Mouse (Mus musculus) midbrain, embryonic 11.5 days (tissue): ENCODE measurements around the gene Ppp1r2. TPM values are rescaled to one million over a fixed set of nuclear protein-coding genes. Genes with fewer than 3 reads are reported as not detected.

Source experiments
- ATAC-seq: fragments of 200-750 bp; cut with Nextera tagmentation; 2 replicates; pipeline ENCODE4 v1.8.0; 2017; ENCODE audit warnings: moderate TSS enrichment, moderate library complexity; ENCODE audit not compliant: low FRiP score
- DNase-seq: peaks from one replicate; pipeline ENCODE4 v3.0.0; 2015; ENCODE audit warnings: low spot score; ENCODE audit errors: missing footprints
- H3K27ac ChIP-seq: fragments of 300-500 bp; sonication (generic); 2 replicates; pipeline ENCODE4 v1.5.1; 2014; ENCODE audit warnings: low read depth, low read length
- H3K27me3 ChIP-seq: fragments of 300-500 bp; sonication (generic); 2 replicates; pipeline ENCODE4 v1.6.1; 2014; ENCODE audit warnings: mild to moderate bottlenecking, low read length, moderate library complexity, mixed read lengths; ENCODE audit not compliant: control insufficient read depth, insufficient read depth
- H3K36me3 ChIP-seq: fragments of 300-500 bp; sonication (generic); 2 replicates; pipeline ENCODE4 v1.6.1; 2014; ENCODE audit warnings: mild to moderate bottlenecking, low read length, moderate library complexity, mixed read lengths; ENCODE audit not compliant: control insufficient read depth, insufficient read depth
- H3K4me1 ChIP-seq: fragments of 300-500 bp; sonication (generic); 2 replicates; pipeline ENCODE4 v1.6.1; 2014; ENCODE audit warnings: low read length; ENCODE audit not compliant: control insufficient read depth, insufficient read depth
- H3K4me2 ChIP-seq: fragments of 300-500 bp; sonication (generic); 2 replicates; pipeline ENCODE4 v1.6.1; 2014; ENCODE audit warnings: mild to moderate bottlenecking, moderate library complexity
- H3K4me3 ChIP-seq: fragments of 300-500 bp; sonication (generic); 2 replicates; pipeline ENCODE4 v1.5.1; 2014; ENCODE audit warnings: low read depth, low read length
- H3K9ac ChIP-seq: fragments of 300-500 bp; sonication (generic); 2 replicates; pipeline ENCODE4 v1.6.1; 2014; ENCODE audit warnings: low read length
- H3K9me3 ChIP-seq: fragments of 300-500 bp; sonication (generic); 2 replicates; pipeline ENCODE4 v1.6.1; 2016; ENCODE audit warnings: low read length; ENCODE audit not compliant: control insufficient read depth
- WGBS: fragments of 180-500 bp; shearing (Covaris S2); extraction: QIAGEN DNeasy Blood & Tissue Kit; methylation state at CpG from one replicate; pipeline ENCODE4 v1.1.7; 2014; 5-methylcytosine and 5-hydroxymethylcytosine counted together
- polyA plus RNA-seq: library from polyadenylated mRNA; unstranded; fragments of >200 nt; fragmentation: Nextera tagmentation; extraction: Ambion mirVana; gene quantifications from 2 replicates; pipeline ENCODE4 v1.2.1, GENCODE M21; 2014

The Ppp1r2 gene
- polyA plus RNA-seq, 1 experiment from 2014 or later, result 109 TPM

DNA sequence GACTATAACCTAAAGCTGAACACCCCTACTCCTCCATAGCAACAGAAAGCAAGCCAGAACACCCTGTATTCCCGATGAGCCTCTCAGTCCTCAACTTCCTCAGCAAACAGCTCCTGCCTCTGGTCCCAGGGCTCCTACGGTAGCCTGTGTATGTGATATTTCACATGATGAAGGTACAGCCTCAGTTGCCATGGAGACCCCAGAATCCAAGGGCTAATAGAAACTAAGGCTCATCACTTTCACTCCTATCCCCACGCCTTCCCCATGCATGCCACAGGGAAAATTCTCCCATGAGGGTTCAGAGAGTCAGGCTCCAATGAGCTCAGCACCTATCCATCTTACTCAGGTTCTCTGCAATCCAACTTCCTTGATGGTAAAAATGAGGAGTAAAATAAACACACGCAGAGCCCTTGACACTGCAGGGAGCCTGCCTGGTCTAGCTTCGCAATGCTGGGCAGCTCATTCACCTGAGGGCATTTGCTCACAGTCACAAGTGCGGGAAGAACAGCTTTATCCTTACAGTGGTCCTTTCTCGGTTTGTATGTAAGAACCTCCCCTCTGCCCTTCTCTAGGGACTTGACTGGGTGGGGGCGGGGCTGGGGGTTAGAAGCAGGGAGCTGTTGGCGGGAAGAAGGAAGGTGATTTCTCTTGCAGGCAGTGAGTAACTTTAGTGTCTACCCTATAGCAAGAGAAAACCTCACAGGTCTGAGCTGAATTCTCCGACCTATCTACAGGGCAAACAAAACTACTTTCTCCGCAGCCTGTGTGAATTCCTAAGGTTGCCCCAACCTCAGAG lies 24.3 kb upstream of the Ppp1r2 start:
- H3K4me3 ChIP-seq, result no peak overlapping the region
- H3K9me3 ChIP-seq, result no peaks in the 10 kb centered on the region
- DNase-seq (no peak), ATAC-seq (no peak)
- 42% methylated on average over 11 of the region's 11 CpGs for WGBS
- peak overlapping the region; percentile 3; the same call in 1 of the 2 replicates for H3K9ac ChIP-seq
- no peaks in the 10 kb centered on the region for H3K27me3 ChIP-seq
- no peaks in the 10 kb centered on the region for H3K36me3 ChIP-seq
- peaks cover 20% of the 10 kb centered on the region for H3K4me1 ChIP-seq
- H3K4me2 ChIP-seq, result no peak overlapping the region
- no peak overlapping the region; the same call in 1 of the 2 replicates for H3K27ac ChIP-seq

DNA sequence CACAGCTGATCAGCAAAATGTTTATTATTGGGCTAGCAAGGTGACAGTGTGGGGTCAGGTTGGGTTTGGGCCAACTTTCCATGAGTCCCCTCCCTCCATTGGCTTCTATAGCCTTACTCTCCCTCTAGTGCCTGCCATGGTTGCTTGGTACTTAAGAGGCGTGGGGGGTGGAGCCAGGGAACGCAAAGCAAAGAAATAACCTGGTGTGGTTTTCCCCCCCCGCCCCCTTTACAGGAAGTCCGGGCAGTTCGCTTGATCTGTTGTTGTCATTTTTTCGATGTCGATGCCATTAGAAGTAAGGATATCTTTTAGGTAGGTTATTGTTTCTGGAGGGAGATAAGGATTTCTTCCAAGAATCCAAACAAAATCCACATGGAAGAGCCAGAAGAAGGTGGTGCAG lies 22.0 kb upstream of the Ppp1r2 start:
- Histone ChIP-seq H3K4me2 (no peak overlapping the region), H3K9ac (no peak overlapping the region), H3K27me3 (no peaks in the 10 kb centered on the region), H3K36me3 (no peaks in the 10 kb centered on the region), H3K27ac (no peak overlapping the region), H3K4me1 (peaks cover 20% of the 10 kb centered on the region), H3K9me3 (no peaks in the 10 kb centered on the region), H3K4me3 (no peak overlapping the region)
- ATAC-seq, result no peak
- no peak for DNase-seq
- 93% methylated on average over 7 of the region's 7 CpGs for WGBS

DNA sequence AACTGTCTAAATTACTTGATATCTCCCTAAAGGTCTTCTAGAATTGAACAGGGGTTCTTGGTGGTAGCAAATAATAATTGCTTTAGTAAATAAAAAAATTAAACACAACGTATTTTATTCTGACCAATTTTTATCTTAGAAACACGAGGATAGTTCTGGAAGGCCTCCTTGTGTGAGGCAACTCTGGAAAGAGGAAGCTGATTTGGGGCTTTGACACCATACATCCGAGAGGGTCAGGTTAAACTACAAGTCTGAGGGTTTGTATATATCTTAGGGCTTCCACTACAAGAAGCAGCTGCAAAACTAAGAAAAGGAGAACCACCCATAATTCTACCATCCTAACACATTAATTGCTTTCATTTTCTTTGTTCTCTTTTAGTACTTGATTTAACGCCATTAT lies 18.7 kb upstream of the Ppp1r2 start:
- Histone ChIP-seq H3K4me1 (no peaks in the 10 kb centered on the region), H3K4me2 (no peak overlapping the region), H3K36me3 (no peaks in the 10 kb centered on the region), H3K27me3 (no peaks in the 10 kb centered on the region), H3K4me3 (no peak overlapping the region), H3K9ac (no peak overlapping the region), H3K9me3 (no peaks in the 10 kb centered on the region), H3K27ac (no peak overlapping the region)
- ATAC-seq, result no peak
- 84% methylated on average over 4 of the region's 4 CpGs for whole genome bisulfite sequencing
- no peak for DNase-seq

DNA sequence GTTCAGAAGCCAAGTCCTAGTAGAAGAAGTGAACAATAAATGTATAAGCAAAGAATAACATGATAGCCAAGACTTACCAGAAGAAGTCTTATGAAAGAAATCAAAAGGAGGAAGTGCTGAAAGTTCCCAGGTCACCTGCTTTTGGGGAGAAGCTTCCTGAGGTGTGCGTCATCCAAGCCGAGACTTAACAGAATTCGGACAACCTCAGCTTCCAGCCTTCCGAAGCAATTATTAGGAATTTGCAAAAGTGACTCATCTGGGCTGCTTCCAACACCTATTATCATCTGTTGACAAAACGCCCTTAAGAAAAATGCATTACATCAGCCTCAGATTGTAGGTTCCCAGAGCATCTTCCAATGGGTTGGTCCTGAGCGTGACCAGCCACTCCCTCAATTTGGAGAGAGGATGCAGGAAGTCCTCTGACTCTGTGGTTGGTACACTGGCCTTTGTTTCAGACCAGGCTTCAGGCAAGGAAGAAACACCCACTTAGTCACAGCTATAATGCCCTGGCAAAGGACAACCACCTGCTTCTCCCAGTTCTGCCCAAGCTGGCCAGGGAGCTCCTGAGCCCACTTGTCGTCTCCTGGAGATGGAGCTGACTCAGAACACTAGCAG lies 15.8 kb upstream of the Ppp1r2 start:
- H3K27ac ChIP-seq, result no peak overlapping the region
- no peaks in the 10 kb centered on the region for H3K27me3 ChIP-seq
- no peaks in the 10 kb centered on the region for H3K9me3 ChIP-seq
- H3K36me3 ChIP-seq, result no peaks in the 10 kb centered on the region
- no peak for ATAC-seq
- WGBS, result 79% methylated on average over 7 of the region's 7 CpGs
- no peak overlapping the region for H3K4me3 ChIP-seq
- no peaks in the 10 kb centered on the region for H3K4me1 ChIP-seq
- H3K9ac ChIP-seq, result no peak overlapping the region
- H3K4me2 ChIP-seq, result no peak overlapping the region
- DNase-seq, result no peak

DNA sequence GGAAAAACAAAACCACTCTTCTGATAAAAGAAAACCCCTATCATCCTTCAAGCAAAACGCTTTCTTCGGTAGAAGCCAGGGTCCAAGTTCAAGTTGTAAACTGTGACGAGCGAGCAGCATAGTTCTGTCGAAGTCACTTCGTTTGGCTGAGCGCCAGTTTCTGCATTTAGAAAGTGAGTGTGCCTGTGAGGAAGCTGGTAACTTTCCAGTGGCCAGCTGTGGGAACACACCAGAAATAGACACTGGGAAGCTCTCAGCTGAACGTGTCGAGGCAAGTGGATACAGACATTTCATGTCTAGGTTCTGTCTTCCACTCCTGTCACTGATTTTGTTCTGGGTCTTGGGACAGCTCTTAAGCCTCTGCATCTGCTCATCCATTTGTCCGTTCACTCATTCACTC lies 15.2 kb upstream of the Ppp1r2 start:
- no peak overlapping the region for H3K9ac ChIP-seq
- H3K9me3 ChIP-seq, result no peaks in the 10 kb centered on the region
- H3K4me3 ChIP-seq, result no peak overlapping the region
- no peak overlapping the region for H3K4me2 ChIP-seq
- DNase-seq (no peak), ATAC-seq (no peak)
- no peak overlapping the region for H3K27ac ChIP-seq
- no peaks in the 10 kb centered on the region for H3K36me3 ChIP-seq
- WGBS, result 88% methylated on average over 10 of the region's 10 CpGs
- H3K27me3 ChIP-seq, result no peaks in the 10 kb centered on the region
- H3K4me1 ChIP-seq, result no peaks in the 10 kb centered on the region

DNA sequence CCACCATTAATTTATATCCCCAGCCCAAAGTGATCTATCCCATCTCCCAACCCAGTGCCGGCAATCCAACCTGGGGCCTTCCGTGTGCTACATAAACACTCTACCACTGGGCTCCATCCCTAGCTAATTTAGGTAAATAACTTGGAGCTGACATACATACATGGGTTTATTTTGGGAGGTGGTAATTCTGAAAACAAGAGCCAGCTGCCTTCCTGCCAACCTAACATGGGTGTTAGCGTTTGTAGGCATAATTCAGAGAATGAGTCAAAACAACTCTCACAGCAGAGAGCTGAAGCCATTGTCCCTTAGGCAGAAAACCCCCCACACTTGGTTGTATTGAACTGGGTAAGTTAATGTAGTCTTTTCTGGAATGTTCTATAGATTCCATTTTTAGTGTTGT lies 12.6 kb upstream of the Ppp1r2 start:
- no peaks in the 10 kb centered on the region for H3K9me3 ChIP-seq
- H3K36me3 ChIP-seq, result no peaks in the 10 kb centered on the region
- no peak for ATAC-seq
- no peaks in the 10 kb centered on the region for H3K4me1 ChIP-seq
- no peak overlapping the region for H3K9ac ChIP-seq
- DNase-seq, result no peak
- H3K27me3 ChIP-seq, result no peaks in the 10 kb centered on the region
- no peak overlapping the region for H3K4me3 ChIP-seq
- 88% methylated on average over 3 of the region's 3 CpGs for WGBS
- H3K27ac ChIP-seq, result no peak overlapping the region
- no peak overlapping the region for H3K4me2 ChIP-seq

DNA sequence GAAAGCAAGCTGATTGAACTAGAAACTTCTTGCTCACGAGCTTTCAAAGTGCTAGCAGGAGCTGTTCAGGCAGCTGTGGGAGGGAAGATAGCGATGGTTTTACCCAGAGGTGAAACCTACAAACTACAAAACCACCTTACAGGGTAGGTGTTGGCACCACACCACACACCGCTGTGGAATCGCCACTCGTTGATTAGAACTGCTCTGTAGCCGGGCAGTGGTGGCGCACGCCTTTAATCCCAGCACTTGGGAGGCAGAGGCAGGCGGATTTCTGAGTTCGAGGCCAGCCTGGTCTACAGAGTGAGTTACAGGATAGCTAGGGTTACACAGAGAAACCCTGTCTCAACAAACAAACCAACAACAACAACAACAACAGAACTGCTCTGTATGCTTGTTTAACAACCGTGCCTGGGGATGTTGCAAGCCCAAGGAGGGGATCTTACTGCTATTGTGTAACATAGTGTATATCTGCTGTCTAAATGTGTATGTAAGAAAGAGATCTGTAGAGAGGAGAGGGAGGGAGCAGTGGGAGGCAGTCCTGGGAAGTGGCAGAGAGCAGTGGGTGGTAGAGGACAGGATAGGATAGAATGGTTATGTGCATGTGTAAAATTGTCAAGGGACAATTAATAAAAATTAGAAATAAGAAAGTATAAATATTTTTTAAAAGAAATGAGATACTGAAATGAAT lies 11.9 kb upstream of the Ppp1r2 start:
- H3K4me2 ChIP-seq, result no peak overlapping the region

DNA sequence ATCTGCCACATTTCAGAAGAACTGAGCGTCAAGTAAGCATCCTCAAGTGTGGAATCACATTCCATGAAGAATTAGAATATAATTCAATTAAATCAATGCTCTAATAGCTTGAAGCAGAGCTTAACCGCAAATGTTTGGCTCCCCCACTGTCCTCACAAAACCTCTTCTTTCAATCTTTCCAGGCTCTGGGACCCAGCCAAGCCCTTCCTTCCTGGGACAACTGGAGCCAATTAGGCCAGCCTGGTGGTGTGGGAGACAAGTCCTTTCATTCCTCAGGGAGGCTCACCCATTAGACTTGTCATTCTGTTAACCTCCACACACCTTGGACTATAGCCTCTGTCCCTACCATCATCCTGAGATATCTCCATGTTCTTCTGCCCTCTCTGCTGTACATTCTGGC lies 6.9 kb upstream of the Ppp1r2 start:
- no peak for DNase-seq
- ATAC-seq, result no peak
- no peak overlapping the region for H3K4me2 ChIP-seq
- H3K27ac ChIP-seq, result no peak overlapping the region
- H3K9me3 ChIP-seq, result no peaks in the 10 kb centered on the region
- H3K4me1 ChIP-seq, result no peaks in the 10 kb centered on the region
- H3K27me3 ChIP-seq, result no peaks in the 10 kb centered on the region
- 82% methylated on average over 2 of the region's 2 CpGs for WGBS
- no peak overlapping the region for H3K9ac ChIP-seq
- H3K4me3 ChIP-seq, result no peak overlapping the region
- no peaks in the 10 kb centered on the region for H3K36me3 ChIP-seq

More for the DNA sequence above, 11.9 kb upstream of the Ppp1r2 start:
- WGBS, result 93% methylated on average over 11 of the region's 11 CpGs
- Histone ChIP-seq H3K27me3 (no peaks in the 10 kb centered on the region), H3K4me1 (no peaks in the 10 kb centered on the region), H3K9ac (no peak overlapping the region), H3K4me3 (no peak overlapping the region), H3K36me3 (no peaks in the 10 kb centered on the region), H3K27ac (no peak overlapping the region), H3K9me3 (no peaks in the 10 kb centered on the region)
- DNase-seq, result peak; percentile 61
- ATAC-seq, result no peak

DNA sequence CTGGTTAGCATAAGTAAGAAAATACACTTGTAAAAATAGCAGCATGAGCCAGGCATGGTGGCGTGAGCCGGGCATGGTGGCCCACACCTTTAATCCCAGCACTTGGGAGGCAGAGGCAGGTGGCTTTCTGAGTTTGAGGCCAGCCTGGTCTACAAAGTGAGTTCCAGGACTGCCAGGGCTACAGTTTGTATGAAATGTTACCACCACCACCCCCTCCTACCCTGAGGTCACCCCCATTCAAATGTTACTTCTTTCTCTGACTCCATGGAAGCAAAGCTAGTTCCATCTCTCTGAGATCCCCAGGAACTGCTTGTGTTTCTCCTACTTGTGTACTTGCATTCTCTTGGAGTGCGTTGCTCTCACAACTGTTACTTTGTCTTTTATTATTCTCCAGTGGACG lies 5.1 kb upstream of the Ppp1r2 start:
- DNase-seq (no peak), ATAC-seq (no peak)
- Histone ChIP-seq H3K36me3 (no peaks in the 10 kb centered on the region), H3K27me3 (no peaks in the 10 kb centered on the region), H3K27ac (no peak overlapping the region), H3K4me1 (no peaks in the 10 kb centered on the region), H3K9me3 (no peaks in the 10 kb centered on the region), H3K4me2 (no peak overlapping the region), H3K4me3 (no peak overlapping the region), H3K9ac (no peak overlapping the region)
- 92% methylated on average over 4 of the region's 4 CpGs for WGBS
